Mouse (Mus musculus): Measurements from ENCODE around the gene Paf1.

Paf1 gene

DNA sequence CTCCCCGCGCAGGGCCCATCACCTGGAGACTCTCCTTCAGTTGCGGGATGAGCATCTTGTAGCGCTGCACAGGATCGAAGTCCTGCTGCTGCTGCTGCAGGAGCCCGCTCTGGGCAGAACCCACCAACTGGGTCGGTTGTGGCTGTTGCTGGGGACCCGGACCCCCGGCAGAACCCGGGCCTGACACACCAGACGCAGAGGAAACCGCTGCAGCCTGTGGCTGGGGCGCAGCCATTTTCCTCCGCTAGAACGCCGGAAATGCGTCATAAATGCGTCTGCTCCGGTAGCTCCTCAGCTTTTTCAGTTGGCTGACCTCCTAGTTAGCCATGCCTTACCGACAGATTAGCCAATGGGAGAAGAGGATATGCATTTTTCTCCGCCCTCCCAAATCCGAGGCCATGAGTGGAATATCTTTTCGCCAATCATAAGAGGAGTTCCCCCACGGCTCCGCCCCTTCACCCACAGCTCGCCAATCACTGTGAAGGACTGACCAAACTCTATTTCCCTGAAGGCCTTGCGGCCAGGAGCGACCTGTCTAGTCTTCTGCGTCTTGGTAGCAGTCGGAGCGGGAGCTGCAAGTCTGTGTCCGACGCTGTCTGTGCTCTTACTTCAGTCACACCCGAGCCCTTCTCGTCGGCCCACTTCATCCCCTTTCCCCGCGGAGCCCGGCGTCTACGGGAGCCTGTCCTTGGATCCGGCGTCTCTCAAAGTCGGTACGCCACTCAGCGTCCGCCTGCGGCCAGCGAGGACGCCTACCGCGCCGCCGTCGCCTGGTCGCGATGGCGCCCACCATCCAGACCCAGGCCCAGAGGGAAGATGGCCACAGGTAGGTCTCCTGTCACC is at the start of gene Paf1, which contains the start of gene Med29:
Gene Paf1, plus strand, starts transcription at position 523 of the 843 bp plus-strand sequence.
Gene Med29, minus strand, starts transcription at position 280 of the 843 bp plus-strand sequence.
- TF ChIP-seq CTCF (conservative IDR thresholded peaks at IDR 0.05; ENCODE audit: low read length) (no peak), NANOG (IDR thresholded peaks at IDR 0.05; ENCODE audit: borderline replicate concordance, low read length) (no peak), POU5F1 (IDR thresholded peaks at IDR 0.05; ENCODE audit: borderline replicate concordance, low read length) (no peak)
- Histone ChIP-seq H3K36me3 (ENCODE audit: insufficient read depth, low read length) (peaks cover 69% of the 10 kb centered on the region), H3K4me3 (replicated peaks; ENCODE audit: low read length) (peak within 1 kb of the TSS; percentile 99), H3K4me1 (replicated peaks; ENCODE audit: low read depth, low read length) (peaks cover 45% of the 10 kb centered on the region), H3K27me3 (ENCODE audit: insufficient read depth, low read length) (no peaks in the 10 kb centered on the region), H3K9me3 (ENCODE audit: low read length) (no peaks in the 10 kb centered on the region)

DNA sequence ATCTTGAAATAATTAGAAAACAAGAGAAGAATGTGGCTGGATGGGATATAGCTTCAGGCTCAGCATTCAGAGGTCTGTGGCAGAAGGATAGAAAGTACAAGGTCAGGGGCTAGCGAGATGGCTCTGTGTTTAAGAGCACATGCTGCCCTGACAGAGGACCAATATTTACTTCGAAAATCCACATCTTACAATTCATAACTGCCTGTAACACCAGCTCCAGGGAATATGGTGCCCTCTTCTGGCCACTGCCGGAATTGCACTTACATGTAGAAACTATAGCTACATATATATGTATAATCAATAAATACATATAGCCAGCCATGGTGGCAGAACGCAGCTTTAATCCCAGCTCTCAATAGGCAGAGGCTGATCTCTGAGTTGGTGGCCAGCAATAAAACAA is 48.1 kb upstream of the Paf1 start:
- Histone ChIP-seq H3K4me1 (replicated peaks; ENCODE audit: low read depth, low read length) (peaks cover 56% of the 10 kb centered on the region), H3K4me3 (replicated peaks; ENCODE audit: low read length) (no peak overlapping the region), H3K36me3 (ENCODE audit: insufficient read depth, low read length) (no peaks in the 10 kb centered on the region), H3K9me3 (ENCODE audit: low read length) (no peaks in the 10 kb centered on the region), H3K27me3 (ENCODE audit: insufficient read depth, low read length) (no peaks in the 10 kb centered on the region)
- TF ChIP-seq CTCF (conservative IDR thresholded peaks at IDR 0.05; ENCODE audit: low read length), result peak; percentile 94
- TF ChIP-seq NANOG (IDR thresholded peaks at IDR 0.05; ENCODE audit: borderline replicate concordance, low read length), result no peak

DNA sequence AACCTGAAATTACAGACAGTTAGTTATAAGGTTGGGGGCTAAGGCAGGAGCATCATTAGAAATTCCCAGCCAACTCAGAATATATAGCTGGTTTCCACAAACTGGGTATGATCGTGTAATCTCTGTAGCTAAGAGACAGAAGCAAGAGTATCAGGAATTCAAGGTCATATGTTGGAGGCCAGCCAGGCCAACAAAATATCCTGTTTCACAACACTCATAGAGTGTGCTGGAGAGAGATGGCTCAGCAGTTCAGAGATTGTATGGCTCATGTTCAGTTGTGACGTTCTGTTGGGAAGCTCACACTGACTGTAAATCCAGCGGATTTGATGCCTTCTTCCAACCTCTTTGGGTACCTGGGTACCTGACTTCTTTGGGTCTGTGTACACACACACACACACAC is 45.0 kb upstream of the Paf1 start:
- H3K36me3 ChIP-seq (ENCODE audit: insufficient read depth, low read length), result peaks cover 17% of the 10 kb centered on the region
- peaks cover 45% of the 10 kb centered on the region for H3K4me1 ChIP-seq (replicated peaks; ENCODE audit: low read depth, low read length)
- no peak overlapping the region for H3K4me3 ChIP-seq (replicated peaks; ENCODE audit: low read length)
- TF ChIP-seq NANOG (IDR thresholded peaks at IDR 0.05; ENCODE audit: borderline replicate concordance, low read length) (no peak), POU5F1 (IDR thresholded peaks at IDR 0.05; ENCODE audit: borderline replicate concordance, low read length) (no peak), CTCF (conservative IDR thresholded peaks at IDR 0.05; ENCODE audit: low read length) (no peak)
- H3K9me3 ChIP-seq (ENCODE audit: low read length), result no peaks in the 10 kb centered on the region
- H3K27me3 ChIP-seq (ENCODE audit: insufficient read depth, low read length), result no peaks in the 10 kb centered on the region

DNA sequence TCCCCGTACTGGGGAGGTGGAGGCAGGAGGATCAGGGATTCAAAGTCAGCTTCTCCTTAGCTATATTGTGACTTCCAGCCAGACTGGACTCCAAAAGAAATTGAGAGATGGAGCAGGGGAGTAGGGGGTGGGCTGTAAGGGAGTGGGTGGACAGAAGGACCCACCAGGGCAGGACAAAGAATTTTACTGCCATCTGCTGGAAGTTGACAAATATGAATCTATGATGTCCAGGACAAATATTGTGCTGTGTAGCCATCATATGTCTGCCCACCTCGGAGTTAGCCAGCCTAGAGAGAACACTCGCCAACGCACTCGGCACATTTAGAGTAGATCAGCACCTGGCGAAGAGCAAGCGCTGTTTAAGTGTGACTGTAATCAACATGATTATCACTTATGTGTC is 44.1 kb upstream of the Paf1 start:
- peaks cover 46% of the 10 kb centered on the region for H3K4me1 ChIP-seq (replicated peaks; ENCODE audit: low read depth, low read length)
- no peaks in the 10 kb centered on the region for H3K27me3 ChIP-seq (ENCODE audit: insufficient read depth, low read length)
- TF ChIP-seq CTCF (conservative IDR thresholded peaks at IDR 0.05; ENCODE audit: low read length) (no peak), POU5F1 (IDR thresholded peaks at IDR 0.05; ENCODE audit: borderline replicate concordance, low read length) (no peak), NANOG (IDR thresholded peaks at IDR 0.05; ENCODE audit: borderline replicate concordance, low read length) (no peak)

DNA sequence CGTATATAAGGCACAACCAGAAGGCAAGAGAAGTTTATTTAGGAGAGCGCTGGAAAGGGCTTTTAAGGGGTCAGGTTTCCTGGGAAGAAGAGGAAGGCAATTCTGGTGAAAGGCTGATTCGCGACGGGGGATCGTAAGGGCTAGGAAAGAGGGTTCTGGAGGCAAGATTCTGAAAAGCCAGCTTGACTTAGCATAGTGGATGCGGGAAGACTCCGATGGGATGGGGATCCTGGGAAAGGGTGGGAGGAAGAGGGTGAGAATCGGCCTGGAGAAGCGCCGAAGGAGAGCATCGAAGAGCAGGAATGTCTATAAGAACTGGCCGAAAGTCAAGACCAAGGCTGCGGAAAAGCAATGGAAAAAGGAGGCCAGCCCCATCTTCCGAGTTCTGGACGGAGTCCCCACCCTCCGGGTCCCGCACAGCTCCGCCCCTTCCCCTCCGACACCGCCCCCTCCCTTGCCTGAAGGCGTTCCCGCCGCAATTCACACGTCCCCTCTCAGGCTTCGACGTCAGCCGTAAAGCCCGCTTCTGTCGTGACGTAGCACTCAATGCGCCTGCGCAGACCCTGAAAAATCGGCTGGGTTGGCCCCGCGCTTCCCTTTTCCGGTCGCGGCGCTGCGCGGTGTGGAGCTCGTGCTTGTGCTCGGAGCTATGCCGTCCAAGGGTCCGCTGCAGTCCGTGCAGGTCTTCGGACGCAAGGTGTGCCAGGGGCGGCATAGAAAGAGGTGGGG is 42.4 kb upstream of the Paf1 start, which contains the start of gene Rps16:
Gene Rps16, plus strand, starts transcription at position 498 of the 729 bp plus-strand sequence.
- H3K4me1 ChIP-seq (replicated peaks; ENCODE audit: low read depth, low read length), result peaks cover 54% of the 10 kb centered on the region

More for the DNA sequence above, 44.1 kb upstream of the Paf1 start:
- Histone ChIP-seq H3K9me3 (ENCODE audit: low read length) (no peaks in the 10 kb centered on the region), H3K36me3 (ENCODE audit: insufficient read depth, low read length) (peaks cover 26% of the 10 kb centered on the region), H3K4me3 (replicated peaks; ENCODE audit: low read length) (no peak overlapping the region)

DNA sequence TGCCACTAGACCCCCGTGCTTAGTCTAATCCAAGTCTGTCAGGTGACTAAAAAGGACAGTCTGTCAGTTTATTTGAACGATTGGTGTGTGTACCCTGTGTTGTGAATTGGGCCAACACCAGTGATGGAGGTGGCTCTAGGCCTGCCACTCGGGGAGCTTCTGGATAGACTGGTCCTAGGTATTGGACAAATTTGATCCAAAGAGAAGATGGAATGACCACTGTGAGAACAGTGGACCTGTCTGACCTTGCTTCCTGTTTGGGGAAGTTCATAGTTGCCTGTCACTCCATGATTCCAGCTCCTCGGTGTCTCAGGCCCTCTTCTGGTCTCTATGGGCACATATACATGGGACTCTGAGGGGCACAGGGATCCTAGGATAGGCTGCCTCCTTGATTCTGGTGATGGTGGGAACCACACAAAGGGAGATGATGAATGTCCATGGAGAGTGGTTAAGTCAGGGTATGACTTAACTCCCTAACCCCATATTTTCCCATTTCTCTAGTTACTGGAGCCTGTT is 41.0 kb upstream of the Paf1 start:
- Histone ChIP-seq H3K4me1 (replicated peaks; ENCODE audit: low read depth, low read length) (peaks cover 64% of the 10 kb centered on the region), H3K36me3 (ENCODE audit: insufficient read depth, low read length) (peaks cover 50% of the 10 kb centered on the region), H3K9me3 (ENCODE audit: low read length) (no peaks in the 10 kb centered on the region), H3K4me3 (replicated peaks; ENCODE audit: low read length) (peak overlapping the region; percentile 99), H3K27me3 (ENCODE audit: insufficient read depth, low read length) (no peaks in the 10 kb centered on the region)
- TF ChIP-seq CTCF (conservative IDR thresholded peaks at IDR 0.05; ENCODE audit: low read length) (no peak), NANOG (IDR thresholded peaks at IDR 0.05; ENCODE audit: borderline replicate concordance, low read length) (no peak), POU5F1 (IDR thresholded peaks at IDR 0.05; ENCODE audit: borderline replicate concordance, low read length) (no peak)

More for the DNA sequence above, 42.4 kb upstream of the Paf1 start, which contains the start of gene Rps16:
- peak within 1 kb of the TSS; percentile 99 for H3K4me3 ChIP-seq (replicated peaks; ENCODE audit: low read length)
- H3K9me3 ChIP-seq (ENCODE audit: low read length), result no peaks in the 10 kb centered on the region
- H3K36me3 ChIP-seq (ENCODE audit: insufficient read depth, low read length), result peaks cover 43% of the 10 kb centered on the region
- TF ChIP-seq CTCF (conservative IDR thresholded peaks at IDR 0.05; ENCODE audit: low read length), result no peak
- TF ChIP-seq POU5F1 (IDR thresholded peaks at IDR 0.05; ENCODE audit: borderline replicate concordance, low read length), result no peak
- no peak for TF ChIP-seq NANOG (IDR thresholded peaks at IDR 0.05; ENCODE audit: borderline replicate concordance, low read length)
- no peaks in the 10 kb centered on the region for H3K27me3 ChIP-seq (ENCODE audit: insufficient read depth, low read length)

DNA sequence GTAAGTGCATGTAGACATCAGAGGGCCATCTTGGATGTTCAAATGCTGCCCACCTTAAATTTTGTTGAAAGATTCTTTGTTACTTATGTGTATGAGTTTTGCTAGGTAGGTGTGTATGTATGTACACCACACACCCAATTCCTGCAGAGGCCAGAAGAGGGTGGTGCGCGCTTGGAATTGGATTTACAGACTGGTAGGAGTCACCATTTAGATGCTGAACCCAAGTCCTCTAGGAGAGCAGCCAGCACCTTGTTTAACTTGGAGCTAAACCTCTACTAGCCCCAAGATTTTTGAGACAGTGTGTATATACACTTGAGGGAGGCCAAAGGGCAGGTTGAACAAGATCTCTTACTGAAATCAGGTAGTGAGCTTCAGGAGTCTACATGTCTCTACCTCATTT is 39.5 kb upstream of the Paf1 start:
- H3K27me3 ChIP-seq (ENCODE audit: insufficient read depth, low read length), result no peaks in the 10 kb centered on the region
- peak overlapping the region; percentile 99 for H3K4me3 ChIP-seq (replicated peaks; ENCODE audit: low read length)
- H3K9me3 ChIP-seq (ENCODE audit: low read length), result no peaks in the 10 kb centered on the region
- TF ChIP-seq CTCF (conservative IDR thresholded peaks at IDR 0.05; ENCODE audit: low read length), result no peak
- TF ChIP-seq NANOG (IDR thresholded peaks at IDR 0.05; ENCODE audit: borderline replicate concordance, low read length), result no peak
- TF ChIP-seq POU5F1 (IDR thresholded peaks at IDR 0.05; ENCODE audit: borderline replicate concordance, low read length), result no peak
- peaks cover 50% of the 10 kb centered on the region for H3K36me3 ChIP-seq (ENCODE audit: insufficient read depth, low read length)
- peaks cover 80% of the 10 kb centered on the region for H3K4me1 ChIP-seq (replicated peaks; ENCODE audit: low read depth, low read length)

DNA sequence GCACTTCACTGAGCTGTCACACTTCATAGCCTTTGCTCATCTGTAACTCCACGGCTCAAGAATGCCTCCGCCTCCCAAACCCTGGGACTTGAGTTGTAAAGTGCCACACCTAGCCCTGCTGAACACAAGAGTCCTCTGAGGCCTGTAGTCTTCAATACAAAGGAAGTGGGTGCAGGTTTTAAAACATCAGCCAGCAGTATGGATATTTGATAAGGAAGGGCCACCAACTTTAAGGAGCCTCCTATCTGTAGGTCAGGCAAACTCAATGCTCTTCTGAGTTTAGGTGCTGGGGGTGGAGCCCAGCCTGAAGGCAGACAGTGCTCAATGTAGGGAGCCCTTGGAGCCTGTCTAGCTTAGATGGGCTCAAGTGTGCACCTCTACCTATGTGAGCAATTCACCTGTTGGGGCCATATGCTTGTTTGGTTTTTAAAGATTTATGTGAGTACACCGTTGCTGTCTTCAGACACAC is 38.6 kb upstream of the Paf1 start:
- H3K27me3 ChIP-seq (ENCODE audit: insufficient read depth, low read length), result 0 out of 2 replicates have a peak, but pooled peaks cover 4% of the 10 kb centered on the region
- H3K4me1 ChIP-seq (replicated peaks; ENCODE audit: low read depth, low read length), result peaks cover 77% of the 10 kb centered on the region
- TF ChIP-seq CTCF (conservative IDR thresholded peaks at IDR 0.05; ENCODE audit: low read length), result no peak
- no peak for TF ChIP-seq POU5F1 (IDR thresholded peaks at IDR 0.05; ENCODE audit: borderline replicate concordance, low read length)
- TF ChIP-seq NANOG (IDR thresholded peaks at IDR 0.05; ENCODE audit: borderline replicate concordance, low read length), result no peak
- no peak overlapping the region for H3K4me3 ChIP-seq (replicated peaks; ENCODE audit: low read length)
- H3K36me3 ChIP-seq (ENCODE audit: insufficient read depth, low read length), result peaks cover 53% of the 10 kb centered on the region
- no peaks in the 10 kb centered on the region for H3K9me3 ChIP-seq (ENCODE audit: low read length)
